Mouse (Mus musculus): ENCODE results near the gene Hnrnpa0.
A peak's percentile ranks its signal among the peaks of the same experiment; 100 is the strongest.

Hnrnpa0 gene

GRCm38 (mm10) chr13:58126862-58127765 is 1.2 kb downstream of the Hnrnpa0 start:
- DNase-seq (ENCODE audit: low read depth, low spot score), result no peak

- peak; percentile 54 for DNase-seq (ENCODE audit: low read depth, low spot score)
These were observed 2.2 kb downstream of the Hnrnpa0 start for GRCm38 (mm10) chr13:58126126-58126525.

GRCm38 (mm10) chr13:58124989-58125388 is 3.4 kb downstream of the Hnrnpa0 start:
- no peak for DNase-seq (ENCODE audit: low read depth, low spot score)

GRCm38 (mm10) chr13:58124278-58124677 is 4.1 kb downstream of the Hnrnpa0 start:
- DNase-seq (ENCODE audit: low read depth, low spot score), result no peak

- DNase-seq (ENCODE audit: low read depth, low spot score), result no peak
These were observed 5.0 kb downstream of the Hnrnpa0 start for GRCm38 (mm10) chr13:58123381-58123780.

GRCm38 (mm10) chr13:58122786-58123297 is 5.5 kb downstream of the Hnrnpa0 start:
- DNase-seq (ENCODE audit: low read depth, low spot score), result no peak

- no peak for DNase-seq (ENCODE audit: low read depth, low spot score)
These were observed 10.9 kb downstream of the Hnrnpa0 start for GRCm38 (mm10) chr13:58117318-58118017.

- DNase-seq (ENCODE audit: low read depth, low spot score), result no peak
These were observed 11.6 kb downstream of the Hnrnpa0 start for GRCm38 (mm10) chr13:58116801-58117200.

GRCm38 (mm10) chr13:58115227-58115626 is 13.1 kb downstream of the Hnrnpa0 start:
- DNase-seq (ENCODE audit: low read depth, low spot score), result no peak

- DNase-seq (ENCODE audit: low read depth, low spot score), result no peak
These were observed 15.1 kb downstream of the Hnrnpa0 start, which contains the start of gene Klhl3 for GRCm38 (mm10) chr13:58113061-58113900. Gene Klhl3 (minus strand): TSS chr13:58113592.

- no peak for DNase-seq (ENCODE audit: low read depth, low spot score)
These were observed 15.7 kb downstream of the Hnrnpa0 start for GRCm38 (mm10) chr13:58112601-58113041.

GRCm38 (mm10) chr13:58112191-58112590 is 16.2 kb downstream of the Hnrnpa0 start:
- no peak for DNase-seq (ENCODE audit: low read depth, low spot score)

GRCm38 (mm10) chr13:58111306-58111705 is 17.1 kb downstream of the Hnrnpa0 start:
- no peak for DNase-seq (ENCODE audit: low read depth, low spot score)

GRCm38 (mm10) chr13:58090643-58091042 is 37.7 kb downstream of the Hnrnpa0 start:
- DNase-seq (ENCODE audit: low read depth, low spot score), result no peak

- no peak for DNase-seq (ENCODE audit: low read depth, low spot score)
These were observed 44.0 kb downstream of the Hnrnpa0 start for GRCm38 (mm10) chr13:58084396-58084795.

GRCm38 (mm10) chr13:58083521-58083920 is 44.8 kb downstream of the Hnrnpa0 start:
- DNase-seq (ENCODE audit: low read depth, low spot score), result no peak

GRCm38 (mm10) chr13:58083048-58083447 is 45.3 kb downstream of the Hnrnpa0 start:
- DNase-seq (ENCODE audit: low read depth, low spot score), result no peak

GRCm38 (mm10) chr13:58078361-58078760 is 50.0 kb downstream of the Hnrnpa0 start:
- no peak for DNase-seq (ENCODE audit: low read depth, low spot score)

All from skeletal muscle tissue, adult 2 months (tissue).